Mouse (Mus musculus) embryonic stem cell, embryonic (primary cell): Measurements from ENCODE around the gene Srxn1.

Experiments
- CTCF ChIA-PET, 4 experiments: fragments of 300-600 bp in 2 of 4; fragments of 350-600 bp in 2 of 4; sonication (Branson Sonifier 250); formaldehyde crosslinking; loops; one replicate each; lab custom pipeline; 2022; ENCODE audit warnings: inconsistent platforms in 2 of 4; lab: Charles Lee
- POLR2A ChIA-PET, 4 experiments: fragments of 300-600 bp in 2 of 4; fragments of 350-600 bp in 2 of 4; sonication (Branson Sonifier 250); formaldehyde crosslinking; loops; one replicate each; lab custom pipeline; 2022; ENCODE audit warnings: antibody characterized with exemption in 4 of 4, inconsistent platforms in 1 of 4; lab: Charles Lee

The Srxn1 gene

GRCm38 (mm10) chr2:152150373-152150772 lies 45.1 kb downstream of the Srxn1 start:
- CTCF ChIA-PET, result interaction anchor here in 1 of 4 experiments (1.0 to 1.4 kb wide), 2 partner anchors 10 to 38 kb away, joined by 4 read pairs; no protein-coding TSS in a partner anchor
- POLR2A ChIA-PET, result interaction anchor here in 2 of 4 experiments (0.5 to 1.7 kb wide), 6 partner anchors 8 to 241 kb away, joined by 3 to 6 read pairs (median 4); no protein-coding TSS in a partner anchor

- ChIA-PET CTCF (no interaction called here), POLR2A (interaction anchor here in 2 of 4 experiments (1.2 to 4.3 kb wide), 3 partner anchors 8 to 190 kb away, joined by 3 to 47 read pairs (median 4); partner anchors contain the start of gene Tcf15 (in 1 of the 2))
Measured at GRCm38 (mm10) chr2:152153361-152153760, 48.0 kb downstream of the Srxn1 start.

- ChIA-PET POLR2A (interaction anchor here (0.5 to 4.3 kb wide), 17 partner anchors 8 to 473 kb away, joined by 3 to 47 read pairs (median 5); partner anchors contain the start of genes Tcf15 (in 2 of the 4), Rbck1 (in 1 of the 4) and Srxn1 (in 1 of the 4)), CTCF (interaction anchor here in 3 of 4 experiments (0.6 to 1.8 kb wide), 7 partner anchors 13 to 927 kb away, joined by 3 to 13 read pairs (median 4); no protein-coding TSS in a partner anchor)
Measured at GRCm38 (mm10) chr2:152155414-152156208, 50.3 kb downstream of the Srxn1 start.

- ChIA-PET CTCF (interaction anchor here in 3 of 4 experiments (0.6 to 1.8 kb wide), 4 partner anchors 13 to 223 kb away, joined by 3 to 5 read pairs (median 3); no protein-coding TSS in a partner anchor), POLR2A (interaction anchor here (0.5 to 4.3 kb wide), 13 partner anchors 9 to 315 kb away, joined by 3 to 47 read pairs (median 5); partner anchors contain the start of genes Tcf15 (in 2 of the 4), Rbck1 (in 1 of the 4) and Srxn1 (in 1 of the 4))
Measured at GRCm38 (mm10) chr2:152156471-152156870, 51.2 kb downstream of the Srxn1 start.

- POLR2A ChIA-PET, result interaction anchor here in 2 of 4 experiments (0.6 to 1.6 kb wide), 7 partner anchors 16 to 204 kb away, joined by 3 to 4 read pairs (median 3); partner anchors contain the start of genes Srxn1 (in 1 of the 2) and Tcf15 (in 1 of the 2)
- CTCF ChIA-PET, result interaction anchor here (0.6 to 1.7 kb wide), 11 partner anchors 9 to 204 kb away, joined by 3 to 10 read pairs (median 3); no protein-coding TSS in a partner anchor
Measured at GRCm38 (mm10) chr2:152159487-152159886, 54.2 kb downstream of the Srxn1 start.
